Mouse (Mus musculus): ENCODE measurements around the gene Dync1i2.

GRCm38 (mm10) chr2:71191391-71192194 is 19.9 kb upstream of the Dync1i2 start:
- TF ChIP-seq CTCF (IDR thresholded peaks at IDR 0.05; ENCODE audit: insufficient read depth, low read length) (no peak), POLR2A (IDR thresholded peaks at IDR 0.05; ENCODE audit: borderline replicate concordance, extremely low read depth, low read depth, low read length) (no peak)

Data from lung, adult 2 months (tissue).